Mouse (Mus musculus) testis, adult 2 months (tissue): ENCODE results near the gene Mrpl21.

Experiments used
- CTCF ChIP-seq: fragments of 200-500 bp; IDR thresholded peaks from 2 replicates; pipeline ENCODE4 v1.5.1; 2012; ENCODE audit warnings: low read depth, mild to moderate bottlenecking, inconsistent platforms, low read length, moderate library complexity; ENCODE audit not compliant: control insufficient read depth, insufficient read depth, insufficient replicate concordance
- POLR2A ChIP-seq: fragments of 200-500 bp; IDR thresholded peaks from 2 replicates; pipeline ENCODE4 v1.6.1; 2012; ENCODE audit warnings: low read depth, mild to moderate bottlenecking, inconsistent platforms, low read length, moderate library complexity; ENCODE audit not compliant: control insufficient read depth

DNA sequence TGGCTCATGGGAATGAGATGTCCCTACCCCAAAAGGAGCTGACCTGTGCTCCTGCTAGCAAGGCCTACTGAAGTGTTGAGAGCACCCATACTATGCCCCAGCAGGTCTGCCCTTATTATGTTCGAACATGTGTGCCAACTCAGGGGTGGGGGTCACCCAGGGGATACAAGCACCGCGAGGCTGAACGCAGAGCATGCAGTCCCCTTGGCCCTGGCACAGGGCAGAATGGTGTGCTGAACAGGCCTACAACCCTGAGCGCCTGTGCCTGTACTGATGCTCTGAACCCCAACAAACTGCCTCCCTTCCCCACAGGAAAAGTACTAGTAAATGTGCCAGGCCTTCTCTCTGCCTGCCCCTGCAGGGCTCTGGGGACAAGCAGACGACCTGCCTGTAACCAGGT lies 18.4 kb upstream of the Mrpl21 start:
- TF ChIP-seq CTCF (no peak), POLR2A (no peak)
